Mouse (Mus musculus) midbrain, embryonic 13.5 days (tissue): Measurements from ENCODE around the gene Tbc1d5. TPM values are rescaled to one million over a fixed set of nuclear protein-coding genes. Genes with fewer than 3 reads are reported as not detected.

Source experiments
- ATAC-seq: fragments of 200-750 bp; cut with Nextera tagmentation; 2 replicates; pipeline ENCODE4 v1.8.0; 2017; ENCODE audit warnings: mild to moderate bottlenecking, moderate TSS enrichment, moderate library complexity
- H3K27ac ChIP-seq: fragments of 300-500 bp; sonication (generic); 2 replicates; pipeline ENCODE4 v1.5.1; 2015; ENCODE audit warnings: inconsistent platforms, mild to moderate bottlenecking, moderate library complexity
- H3K27me3 ChIP-seq: fragments of 300-500 bp; sonication (generic); 2 replicates; pipeline ENCODE4 v1.6.1; 2015; ENCODE audit warnings: mild to moderate bottlenecking, inconsistent platforms
- H3K36me3 ChIP-seq: fragments of 300-500 bp; sonication (generic); 2 replicates; pipeline ENCODE4 v1.6.1; 2015; ENCODE audit warnings: mild to moderate bottlenecking, inconsistent platforms
- H3K4me1 ChIP-seq: fragments of 300-500 bp; sonication (generic); replicated peaks from 2 replicates; pipeline ENCODE4 v1.6.1; 2015; ENCODE audit warnings: inconsistent platforms
- H3K4me2 ChIP-seq: fragments of 300-500 bp; sonication (generic); replicated peaks from 2 replicates; pipeline ENCODE4 v1.6.1; 2015; ENCODE audit warnings: moderate library complexity, mild to moderate bottlenecking, inconsistent platforms
- H3K4me3 ChIP-seq: fragments of 300-500 bp; sonication (generic); replicated peaks from 2 replicates; pipeline ENCODE4 v1.5.1; 2015; ENCODE audit warnings: mild to moderate bottlenecking, inconsistent platforms
- H3K9ac ChIP-seq: fragments of 300-500 bp; sonication (generic); replicated peaks from 2 replicates; pipeline ENCODE4 v1.6.1; 2015; ENCODE audit warnings: mild to moderate bottlenecking, inconsistent platforms
- H3K9me3 ChIP-seq: fragments of 300-500 bp; sonication (generic); 2 replicates; pipeline ENCODE4 v1.6.1; 2016; ENCODE audit warnings: mild to moderate bottlenecking, inconsistent platforms
- WGBS: fragments of 180-500 bp; shearing (Covaris S2); methylation state at CpG from one replicate; pipeline ENCODE4 v1.1.7; 2015; 5-methylcytosine and 5-hydroxymethylcytosine counted together
- polyA plus RNA-seq: library from polyadenylated mRNA; unstranded; fragments of >200 nt; fragmentation: Nextera tagmentation; extraction: Ambion mirVana; gene quantifications from 2 replicates; pipeline ENCODE4 v1.2.1, GENCODE M21; 2015

Gene Tbc1d5
- polyA plus RNA-seq, 1 experiment from 2014 or later = 8.5 TPM

DNA sequence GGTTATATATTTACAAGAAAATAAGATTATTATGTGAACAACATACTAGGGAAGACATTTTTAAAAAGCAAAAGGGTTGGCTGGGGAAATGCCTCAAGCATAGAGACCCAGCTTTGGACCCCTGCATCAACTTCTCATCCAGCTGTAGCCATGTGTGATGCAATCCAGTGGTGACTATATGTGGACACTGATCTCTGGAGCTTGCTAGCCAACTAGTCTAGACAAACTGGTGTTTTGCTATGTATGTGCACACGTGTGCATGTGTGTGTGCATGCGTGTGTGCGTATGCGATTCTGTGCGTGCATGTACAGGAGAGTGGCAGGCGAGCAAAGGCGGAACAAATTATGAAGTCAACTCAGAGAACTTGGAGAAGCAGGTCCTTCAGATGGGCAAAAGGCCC, 414.8 kb downstream of the Tbc1d5 start:
- WGBS = 97% methylated on average over 7 of the region's 7 CpGs
- Histone ChIP-seq H3K9ac (no peak overlapping the region), H3K4me2 (no peak overlapping the region), H3K36me3 (no peaks in the 10 kb centered on the region), H3K4me1 (peaks cover 10% of the 10 kb centered on the region; the same call in 1 of the 2 replicates), H3K27me3 (no peaks in the 10 kb centered on the region), H3K9me3 (no peaks in the 10 kb centered on the region), H3K4me3 (no peak overlapping the region), H3K27ac (no peak overlapping the region)
- no peak for ATAC-seq

DNA sequence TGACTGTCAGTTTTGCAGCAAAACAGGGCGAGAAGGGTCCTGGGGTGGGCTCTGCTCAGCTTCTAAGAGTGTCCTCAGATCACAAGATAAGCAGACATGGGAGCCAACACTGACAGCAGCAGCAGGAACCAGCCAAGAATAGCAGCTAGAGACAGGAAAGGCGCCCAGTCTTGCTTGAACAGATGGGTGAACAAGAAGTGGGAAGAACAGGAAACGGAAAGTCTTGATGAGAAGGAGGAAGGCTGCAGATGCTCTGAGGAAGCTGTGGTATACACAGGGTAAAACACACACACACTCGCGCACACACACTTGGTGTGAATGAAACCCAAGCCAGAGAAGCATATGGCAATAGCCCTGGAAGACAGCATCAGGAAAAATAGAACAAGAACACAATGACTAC, 415.7 kb downstream of the Tbc1d5 start:
- H3K9me3 ChIP-seq = no peaks in the 10 kb centered on the region
- 87% methylated on average over 5 of the region's 5 CpGs for WGBS
- ATAC-seq = no peak
- H3K27me3 ChIP-seq = no peaks in the 10 kb centered on the region
- H3K4me2 ChIP-seq = no peak overlapping the region
- peaks cover 10% of the 10 kb centered on the region; the same call in 1 of the 2 replicates for H3K4me1 ChIP-seq
- no peak overlapping the region for H3K27ac ChIP-seq
- H3K36me3 ChIP-seq = no peaks in the 10 kb centered on the region
- H3K4me3 ChIP-seq = no peak overlapping the region
- H3K9ac ChIP-seq = no peak overlapping the region

DNA sequence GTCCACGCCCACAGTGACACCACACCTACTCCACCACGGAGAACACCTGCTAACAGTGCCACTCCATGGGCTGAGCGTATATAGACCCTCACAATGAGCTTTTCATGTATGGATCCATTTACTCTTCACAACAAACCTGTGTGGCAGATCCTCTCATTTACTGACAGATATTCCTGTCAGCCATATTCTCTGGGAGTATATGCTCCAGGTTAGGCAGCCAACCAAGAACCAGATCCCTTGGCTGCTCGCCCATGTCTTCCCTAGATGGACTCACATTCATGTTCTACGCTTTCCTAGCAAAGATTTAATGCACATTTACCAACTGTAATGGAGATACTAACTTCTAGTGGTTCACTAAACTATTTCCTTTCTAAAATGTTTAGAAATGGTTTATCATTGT, 416.9 kb downstream of the Tbc1d5 start:
- ATAC-seq = no peak
- no peaks in the 10 kb centered on the region for H3K36me3 ChIP-seq
- WGBS = 93% methylated on average over 5 of the region's 5 CpGs

DNA sequence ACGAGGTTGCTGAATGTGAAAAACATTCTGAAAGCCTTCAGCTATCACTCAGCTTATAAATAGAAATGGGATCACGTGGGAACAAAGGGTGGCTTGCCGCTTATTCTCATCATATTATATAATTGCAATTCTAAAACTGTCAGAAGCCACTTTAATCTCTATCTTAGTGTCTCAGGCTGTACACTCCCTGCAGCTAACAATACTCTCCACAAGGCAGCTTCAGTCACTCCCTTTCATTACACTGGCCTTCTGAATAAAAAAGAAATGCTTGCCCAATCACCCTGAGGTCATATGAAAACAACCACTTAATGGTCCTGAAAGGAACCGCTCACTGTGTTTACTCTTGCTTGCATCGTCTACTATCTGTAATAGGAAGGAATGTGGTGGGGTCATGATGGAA, 418.1 kb downstream of the Tbc1d5 start:
- no peak overlapping the region for H3K27ac ChIP-seq
- H3K9me3 ChIP-seq = no peaks in the 10 kb centered on the region
- no peak for ATAC-seq
- no peak overlapping the region for H3K9ac ChIP-seq
- H3K36me3 ChIP-seq = no peaks in the 10 kb centered on the region
- no peak overlapping the region for H3K4me3 ChIP-seq
- peaks cover 10% of the 10 kb centered on the region; the same call in 1 of the 2 replicates for H3K4me1 ChIP-seq
- whole genome bisulfite sequencing = 29% methylated on average over 5 of the region's 5 CpGs
- no peak overlapping the region for H3K4me2 ChIP-seq
- no peaks in the 10 kb centered on the region for H3K27me3 ChIP-seq

More for the DNA sequence above, 416.9 kb downstream of the Tbc1d5 start:
- H3K4me3 ChIP-seq = no peak overlapping the region
- H3K4me1 ChIP-seq = peaks cover 10% of the 10 kb centered on the region; the same call in 1 of the 2 replicates
- no peak overlapping the region for H3K4me2 ChIP-seq
- no peak overlapping the region for H3K9ac ChIP-seq
- no peaks in the 10 kb centered on the region for H3K27me3 ChIP-seq
- H3K27ac ChIP-seq = no peak overlapping the region
- no peaks in the 10 kb centered on the region for H3K9me3 ChIP-seq

DNA sequence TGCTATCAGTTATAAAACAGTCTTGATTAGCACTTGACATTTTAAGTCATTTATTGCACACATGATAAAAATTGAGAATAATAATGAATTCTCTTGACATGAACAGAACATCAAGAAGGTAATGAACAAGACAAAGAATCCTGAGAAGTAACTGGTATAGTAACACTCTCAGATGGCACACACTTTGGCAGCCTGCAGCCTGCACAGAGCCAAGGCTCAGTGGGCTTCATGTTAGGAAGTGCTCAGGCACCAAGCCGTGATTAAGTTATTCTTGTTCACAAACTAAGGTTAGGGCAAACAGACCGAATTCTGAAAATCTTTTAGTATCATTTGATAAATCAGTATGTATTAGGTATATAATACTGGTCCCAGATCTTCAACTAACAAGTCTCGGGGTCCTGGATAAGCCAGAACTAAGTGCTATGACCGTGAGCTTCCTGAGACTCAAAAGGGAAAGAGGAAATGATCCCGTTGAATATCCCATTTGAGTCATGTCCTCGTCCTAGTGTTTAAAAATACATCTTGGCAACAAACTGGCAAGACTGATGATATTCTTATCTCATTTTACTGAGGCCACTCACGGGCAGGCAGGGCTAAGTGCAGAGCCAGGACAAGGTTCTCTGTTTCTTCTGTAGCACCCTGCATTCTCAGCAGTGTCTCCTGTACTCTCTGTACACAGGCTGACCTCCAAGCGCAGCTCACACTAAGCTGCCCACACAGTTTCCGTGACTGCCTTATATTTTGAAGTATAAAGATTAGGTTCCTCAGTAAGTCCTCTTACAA, 425.6 kb downstream of the Tbc1d5 start:
- WGBS = 89% methylated on average over 9 of the region's 9 CpGs
- Histone ChIP-seq H3K9me3 (no peaks in the 10 kb centered on the region), H3K9ac (no peak overlapping the region), H3K27ac (no peak overlapping the region), H3K4me1 (no peaks in the 10 kb centered on the region), H3K36me3 (0 out of 2 replicates have a peak, but pooled peaks cover 4% of the 10 kb centered on the region), H3K4me3 (no peak overlapping the region), H3K27me3 (no peaks in the 10 kb centered on the region), H3K4me2 (no peak overlapping the region)
- ATAC-seq = no peak

DNA sequence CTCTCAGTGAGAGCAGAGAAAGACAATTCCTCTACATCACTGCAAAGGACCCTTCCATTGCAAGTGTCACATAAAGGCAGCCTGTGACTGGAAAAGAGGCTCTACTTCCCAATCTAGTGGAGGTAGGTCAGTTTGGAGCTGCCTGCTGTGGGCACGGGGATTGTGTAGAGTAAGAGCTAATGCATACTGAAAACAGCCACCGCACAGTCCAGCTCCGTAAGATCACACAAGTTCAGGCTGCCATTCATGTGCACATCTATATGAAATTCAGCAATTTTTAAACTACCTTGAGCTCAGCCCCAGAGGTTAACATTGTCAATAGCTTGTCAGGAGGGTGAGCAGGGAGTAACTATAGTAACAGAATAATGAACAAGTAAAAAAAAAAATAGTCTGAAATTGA, 426.4 kb downstream of the Tbc1d5 start:
- Histone ChIP-seq H3K27ac (no peak overlapping the region), H3K36me3 (0 out of 2 replicates have a peak, but pooled peaks cover 4% of the 10 kb centered on the region), H3K9ac (no peak overlapping the region), H3K9me3 (no peaks in the 10 kb centered on the region), H3K4me2 (no peak overlapping the region), H3K27me3 (no peaks in the 10 kb centered on the region), H3K4me1 (no peaks in the 10 kb centered on the region), H3K4me3 (no peak overlapping the region)
- no peak for ATAC-seq
- WGBS = 82% methylated on average over 3 of the region's 3 CpGs

DNA sequence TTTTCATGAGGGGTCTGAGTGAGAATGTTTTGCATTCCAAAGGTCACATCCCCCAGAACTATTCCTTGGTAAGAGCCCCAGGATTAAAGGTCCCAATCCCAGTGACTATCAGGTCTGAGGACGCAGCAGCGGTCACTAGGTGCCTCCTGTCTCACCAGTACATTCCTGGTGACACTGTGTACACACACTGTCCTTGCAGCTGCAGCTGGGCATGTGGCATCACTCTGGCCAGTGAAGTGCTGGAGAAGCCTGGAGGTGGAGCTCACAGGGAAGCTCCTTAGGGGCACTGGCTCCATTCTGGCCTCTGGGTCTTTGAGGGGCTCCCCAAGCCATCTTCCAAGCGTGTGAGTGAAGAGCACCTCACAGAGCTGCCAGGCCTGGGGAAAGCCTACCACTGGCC, 427.2 kb downstream of the Tbc1d5 start:
- no peak for ATAC-seq
- H3K27ac ChIP-seq = no peak overlapping the region
- no peaks in the 10 kb centered on the region for H3K4me1 ChIP-seq
- H3K27me3 ChIP-seq = no peaks in the 10 kb centered on the region
- H3K9me3 ChIP-seq = no peaks in the 10 kb centered on the region
- H3K36me3 ChIP-seq = 0 out of 2 replicates have a peak, but pooled peaks cover 4% of the 10 kb centered on the region
- 84% methylated on average over 3 of the region's 3 CpGs for whole genome bisulfite sequencing
- H3K9ac ChIP-seq = no peak overlapping the region
- H3K4me3 ChIP-seq = no peak overlapping the region
- no peak overlapping the region for H3K4me2 ChIP-seq

DNA sequence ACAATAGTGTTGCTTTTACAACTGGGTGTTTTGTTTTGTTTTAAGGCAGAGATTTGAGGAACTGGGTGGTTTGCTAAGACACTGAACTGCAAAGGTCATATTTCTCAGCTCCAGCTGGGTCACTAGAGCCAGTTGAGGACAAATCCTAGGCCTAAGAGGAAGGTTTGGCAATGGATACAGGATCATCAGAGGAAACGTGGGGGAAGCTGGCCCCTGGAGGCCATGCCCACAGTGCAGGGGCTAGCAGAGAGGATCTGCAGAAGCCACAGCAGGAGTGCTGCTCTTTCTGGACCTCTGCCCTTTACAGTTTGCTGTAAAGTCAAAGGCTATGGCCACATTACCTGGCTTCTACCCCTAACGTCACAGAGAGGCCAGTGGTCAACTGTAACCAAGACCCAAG, 428.3 kb downstream of the Tbc1d5 start:
- WGBS = 48% methylated on average over 2 of the region's 2 CpGs
- H3K9me3 ChIP-seq = no peaks in the 10 kb centered on the region
- no peaks in the 10 kb centered on the region for H3K27me3 ChIP-seq
- H3K36me3 ChIP-seq = 0 out of 2 replicates have a peak, but pooled peaks cover 3% of the 10 kb centered on the region
- ATAC-seq = no peak
- H3K27ac ChIP-seq = no peak overlapping the region
- no peak overlapping the region for H3K4me3 ChIP-seq
- H3K4me2 ChIP-seq = no peak overlapping the region
- no peak overlapping the region for H3K9ac ChIP-seq
- H3K4me1 ChIP-seq = no peaks in the 10 kb centered on the region

DNA sequence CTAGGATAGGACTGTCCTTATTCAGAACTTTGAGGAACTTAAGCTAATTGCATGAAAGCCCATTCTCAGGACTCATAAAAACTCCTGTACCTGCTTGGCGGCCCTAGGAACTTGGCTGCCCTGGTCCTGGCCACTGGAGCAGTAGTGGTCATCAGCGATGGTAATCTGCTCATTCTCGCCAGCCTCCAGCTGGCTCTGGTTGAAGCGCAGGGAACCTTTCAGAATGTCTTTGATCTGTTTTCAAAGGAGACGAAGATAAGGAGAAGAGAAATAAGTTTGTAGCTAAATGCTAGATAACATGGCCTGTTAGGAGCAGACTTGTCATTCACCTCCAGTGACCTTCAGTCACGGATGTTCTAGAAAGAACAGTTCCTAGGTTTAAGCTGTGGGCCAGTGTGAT, 437.8 kb downstream of the Tbc1d5 start:
- no peak for ATAC-seq
- no peaks in the 10 kb centered on the region for H3K36me3 ChIP-seq
- no peak overlapping the region for H3K4me2 ChIP-seq
- WGBS = 87% methylated on average over 6 of the region's 6 CpGs
- H3K4me3 ChIP-seq = no peak overlapping the region
- no peaks in the 10 kb centered on the region for H3K9me3 ChIP-seq
- H3K27me3 ChIP-seq = no peaks in the 10 kb centered on the region
- no peaks in the 10 kb centered on the region for H3K4me1 ChIP-seq
- no peak overlapping the region for H3K9ac ChIP-seq
- H3K27ac ChIP-seq = no peak overlapping the region

DNA sequence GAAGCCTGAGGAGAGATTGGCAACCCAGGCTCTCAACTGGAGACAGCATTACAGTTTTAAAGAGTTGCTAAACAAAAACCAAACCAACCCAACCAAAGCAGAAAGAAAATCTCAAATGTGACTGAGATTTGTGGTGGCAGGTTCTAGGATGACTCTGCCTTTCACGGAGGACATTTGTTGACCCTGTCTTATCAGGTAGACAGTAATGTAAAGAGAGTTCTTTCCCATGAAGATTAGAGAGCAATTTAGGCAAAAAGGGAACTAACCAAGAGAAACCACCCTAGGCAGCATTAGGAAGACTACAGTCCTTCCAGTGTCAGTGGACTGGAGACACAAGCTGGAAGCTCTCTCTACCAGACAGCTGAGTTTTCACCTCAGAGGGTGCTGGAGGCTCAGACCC, 438.3 kb downstream of the Tbc1d5 start:
- WGBS = 93% methylated on average over 1 of the region's 1 CpGs
- Histone ChIP-seq H3K27ac (no peak overlapping the region), H3K9ac (no peak overlapping the region), H3K4me1 (no peaks in the 10 kb centered on the region), H3K4me2 (no peak overlapping the region), H3K9me3 (no peaks in the 10 kb centered on the region), H3K36me3 (0 out of 2 replicates have a peak, but pooled peaks cover under 1% of the 10 kb centered on the region), H3K4me3 (no peak overlapping the region), H3K27me3 (no peaks in the 10 kb centered on the region)
- ATAC-seq = no peak

DNA sequence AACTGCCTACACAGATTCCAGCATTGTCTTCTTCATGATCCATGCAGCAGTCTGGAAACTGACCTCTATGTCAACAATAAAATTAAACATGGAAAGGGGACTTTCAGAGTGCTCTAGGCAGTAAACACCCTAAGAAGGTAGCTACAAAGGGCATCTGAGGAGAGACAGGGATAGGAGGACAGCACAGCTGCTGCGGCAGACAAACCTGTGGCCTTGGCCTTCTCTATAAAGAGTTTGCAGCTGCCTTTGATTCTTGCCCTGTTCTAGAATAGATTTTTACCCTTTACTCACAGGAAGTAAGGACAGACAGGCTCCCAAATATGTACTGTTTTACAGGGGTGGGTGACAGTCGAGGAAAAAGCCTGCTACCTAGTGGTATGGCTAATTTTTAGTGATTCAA, 440.7 kb downstream of the Tbc1d5 start:
- WGBS = 91% methylated on average over 2 of the region's 2 CpGs

DNA sequence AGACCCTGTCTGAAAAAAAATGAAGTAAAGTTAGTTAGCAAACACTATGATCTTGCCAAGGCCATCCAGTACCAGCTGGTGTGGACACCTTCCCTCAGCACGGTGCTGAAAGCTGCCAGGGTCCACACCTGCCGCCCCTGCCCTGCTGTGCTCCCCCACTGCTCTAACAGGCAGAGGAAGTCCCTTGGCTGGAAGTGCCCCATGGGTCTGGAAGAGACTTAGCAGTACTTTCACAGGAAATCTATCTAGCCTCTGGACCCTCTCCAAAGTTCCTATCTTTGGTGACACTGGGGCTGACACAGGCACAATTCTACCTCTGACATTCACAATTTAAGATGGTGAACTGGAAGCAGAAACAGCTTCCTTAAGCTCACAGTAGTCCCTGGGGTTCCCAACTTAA, 442.1 kb downstream of the Tbc1d5 start:
- 68% methylated on average over 2 of the region's 2 CpGs for WGBS
- H3K27ac ChIP-seq = no peak overlapping the region
- H3K4me3 ChIP-seq = no peak overlapping the region
- no peaks in the 10 kb centered on the region for H3K9me3 ChIP-seq
- ATAC-seq = no peak
- no peaks in the 10 kb centered on the region for H3K27me3 ChIP-seq
- no peaks in the 10 kb centered on the region for H3K4me1 ChIP-seq
- H3K9ac ChIP-seq = no peak overlapping the region
- H3K36me3 ChIP-seq = 0 out of 2 replicates have a peak, but pooled peaks cover 5% of the 10 kb centered on the region
- no peak overlapping the region for H3K4me2 ChIP-seq

More for the DNA sequence above, 440.7 kb downstream of the Tbc1d5 start:
- no peak overlapping the region for H3K4me2 ChIP-seq
- H3K9me3 ChIP-seq = no peaks in the 10 kb centered on the region
- no peak for ATAC-seq
- H3K27me3 ChIP-seq = no peaks in the 10 kb centered on the region
- no peaks in the 10 kb centered on the region for H3K4me1 ChIP-seq
- H3K27ac ChIP-seq = no peak overlapping the region
- no peak overlapping the region for H3K4me3 ChIP-seq
- H3K9ac ChIP-seq = no peak overlapping the region
- H3K36me3 ChIP-seq = 0 out of 2 replicates have a peak, but pooled peaks cover 5% of the 10 kb centered on the region
